Comparison of ENCODE assay signal across 14 mouse cellular contexts in the genomic region with DNA sequence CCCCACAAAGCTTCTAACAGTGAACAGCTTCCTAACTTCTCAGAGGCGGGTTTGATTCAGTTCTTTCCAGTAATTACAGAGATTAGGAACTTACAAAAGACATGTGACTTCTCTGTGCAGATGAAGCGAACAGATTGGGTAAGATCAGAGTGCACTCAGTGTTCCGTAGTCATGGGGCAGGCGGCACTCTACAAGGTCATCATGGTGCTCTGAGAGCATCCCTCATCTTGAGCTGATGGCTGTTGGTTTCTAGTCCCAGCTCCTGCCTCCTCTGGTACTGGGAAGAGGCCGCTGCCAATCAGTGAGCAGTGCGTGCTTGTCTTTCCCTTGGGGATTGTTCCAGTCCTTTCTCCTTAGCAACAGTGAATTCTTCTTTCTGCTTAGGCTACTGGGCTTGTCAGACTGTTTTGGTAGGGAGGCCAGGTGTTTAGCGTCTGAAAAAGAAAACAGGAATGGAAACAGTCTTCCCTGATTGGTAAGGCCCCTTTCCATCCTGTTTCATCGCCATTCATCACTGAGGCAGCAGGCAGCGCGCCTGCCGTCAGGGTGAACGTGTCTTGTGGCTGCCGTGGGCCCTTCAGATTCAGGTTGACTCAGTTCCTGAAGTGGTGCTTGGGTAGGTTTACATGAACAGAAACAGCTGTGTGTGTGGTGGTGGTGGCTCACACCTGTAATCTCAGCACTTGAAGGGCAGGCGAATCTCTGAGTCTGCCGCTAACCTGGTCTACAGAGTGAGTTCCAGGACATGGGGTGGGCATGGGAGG. TPM values are rescaled to one million over a fixed set of nuclear protein-coding genes. Genes with fewer than 3 reads are reported as not detected.
A peak's percentile ranks its signal among the peaks of the same experiment; 100 is the strongest.
DNase-seq lines count a peak whose midpoint lies in the region; ATAC-seq lines count a peak whose summit lies in the region.
"Had no signal": no experiment of that assay in that cellular context is flagged by ENCODE, and none has a peak within 500 bp of the region (broad histone marks: within the 10 kb centered on the region; RNA-seq: fewer than 3 reads in every experiment).

No protein-coding gene starts in this region.

- H3K36me3 ChIP-seq in heart, embryonic 15.5 days = peaks cover 10% of the 10 kb centered on the region
- H3K36me3 ChIP-seq: neural tube, embryonic 12.5 days had no signal

- no peaks in the 10 kb centered on the region for H3K9me3 ChIP-seq in heart, embryonic 15.5 days (replicated peaks)
- H3K9me3 ChIP-seq: neural tube, embryonic 12.5 days had no signal

- DNase-seq in heart, postnatal 25 days (ENCODE audit: low spot score) = no peak
- DNase-seq in spleen, postnatal 36 days (ENCODE audit: low spot score in 2 of 2) = peak; percentile 44 to 50
- DNase-seq in spleen, adult 12 weeks (ENCODE audit: low spot score) = no peak
- DNase-seq in yolk sac, embryonic 10.5 days (ENCODE audit: low spot score) = no peak
- no peak for DNase-seq in kidney, postnatal 36 days
- no peak for DNase-seq in right cerebral cortex, postnatal 4 days
- DNase-seq: adrenal gland, adult 2 months; cerebellum, postnatal 25 days; kidney, adult 9 months; retina, postnatal 1 day had no signal

- no peaks in the 10 kb centered on the region for H3K27me3 ChIP-seq in heart, embryonic 15.5 days
- H3K27me3 ChIP-seq: neural tube, embryonic 12.5 days had no signal

- no peak for ATAC-seq in heart, embryonic 15.5 days (replicated peaks; ENCODE audit: insufficient number of reproducible peaks, insufficient read depth, low FRiP score, low read depth)
- peak; percentile 41; the same call in 1 of the 2 replicates for ATAC-seq in neutrophil, adult 5-6 weeks (ENCODE audit: extremely low read depth, insufficient number of reproducible peaks, low FRiP score, poor library complexity, severe bottlenecking)

- 74% methylated on average over 15 of the region's 15 CpGs for WGBS in heart, embryonic 15.5 days

- peak overlapping the region; percentile 15; the same call in 1 of the 2 replicates for H3K27ac ChIP-seq in heart, embryonic 15.5 days
- H3K27ac ChIP-seq: liver, embryonic 14.5 days; neural tube, embryonic 12.5 days had no signal

- peaks cover 16% of the 10 kb centered on the region for H3K4me1 ChIP-seq in heart, embryonic 15.5 days (replicated peaks)
- H3K4me1 ChIP-seq: neural tube, embryonic 12.5 days had no signal

- H3K4me3 ChIP-seq in heart, embryonic 15.5 days = no peak overlapping the region
- H3K4me3 ChIP-seq: neural tube, embryonic 12.5 days had no signal

- H3K4me2 ChIP-seq in heart, embryonic 15.5 days = no peak overlapping the region
- H3K4me2 ChIP-seq: neural tube, embryonic 12.5 days had no signal

- intact Hi-C loops in heart, postnatal 25 days (cut with DNase I) = no loop called here

- no peak overlapping the region for H3K9ac ChIP-seq in heart, embryonic 15.5 days
- H3K9ac ChIP-seq: liver, embryonic 14.5 days; neural tube, embryonic 12.5 days had no signal

RNA-seq across cellular contexts. Expression of a gene that starts 54.8 kb away (rescaled TPM):
- polyA plus RNA-seq in heart, embryonic 15.5 days (2015; fragmentation: Nextera tagmentation; extraction: Ambion mirVana) = 35.9 and 36.3 TPM in 2 replicates
- total RNA-seq in heart, postnatal 25 days (2021) = 100 to 1,000 TPM; 107 to 116 TPM
- 10.7 and 12.3 TPM in 2 replicates for total RNA-seq in neutrophil, adult 5-6 weeks (2017)

Comparison
In these comparisons a context has a peak if more than half of its experiments do, and no peak if none do; other contexts are left out.
1. DNase-seq: peak in spleen, postnatal 36 days (2 of 2); none in heart, postnatal 25 days (single experiment), spleen, adult 12 weeks (single experiment), yolk sac, embryonic 10.5 days (single experiment), kidney, postnatal 36 days (0 of 2) and right cerebral cortex, postnatal 4 days (single experiment).